ENCODE assay signal across 28 mouse cellular contexts in genomic region chr9:60305204-60305840, GRCm38 (mm10).
DNase-seq lines count a peak whose midpoint lies in the region; ATAC-seq and TF ChIP-seq lines count a peak whose summit lies in the region.
"Had no signal": no experiment of that assay in that cellular context is flagged by ENCODE, and none has a peak within 500 bp of the region (broad histone marks: within the 10 kb centered on the region; RNA-seq: fewer than 3 reads in every experiment).

No protein-coding gene starts in this region.

- peaks cover 7% of the 10 kb centered on the region for H3K4me1 ChIP-seq in heart, embryonic 11.5 days (ENCODE audit: control insufficient read depth, insufficient read depth, low read length)
- peaks cover 5% of the 10 kb centered on the region; the same call in 1 of the 2 replicates for H3K4me1 ChIP-seq in liver, adult 2 months (ENCODE audit: control insufficient read depth, insufficient read depth, low read length)
- H3K4me1 ChIP-seq in liver, embryonic 12.5 days, result no peaks in the 10 kb centered on the region
- peaks cover 5% of the 10 kb centered on the region; the same call in 1 of the 2 replicates for H3K4me1 ChIP-seq in stomach, embryonic 15.5 days
- H3K4me1 ChIP-seq: megakaryocyte, embryonic 14.5 days had no signal

- ATAC-seq in heart, embryonic 11.5 days (replicated peaks; ENCODE audit: insufficient number of reproducible peaks, low FRiP score, low TSS enrichment), result no peak
- ATAC-seq in liver, embryonic 12.5 days, result no peak
- no peak for ATAC-seq in stomach, embryonic 15.5 days (ENCODE audit: insufficient read depth, low FRiP score, low read depth)
- ATAC-seq: forebrain, postnatal 0 days; hindbrain, postnatal 0 days; liver, postnatal 0 days; Patski had no signal

- no peak for TF ChIP-seq POLR2A in liver, adult 2 months (IDR thresholded peaks at IDR 0.05; ENCODE audit: extremely low read depth, insufficient read depth, low read length)

- H3K9ac ChIP-seq in heart, embryonic 11.5 days (ENCODE audit: low read depth, low read length), result no peak overlapping the region
- H3K9ac ChIP-seq in liver, adult 2 months (ENCODE audit: low read depth, low read length), result no peak overlapping the region
- H3K9ac ChIP-seq in liver, embryonic 12.5 days, result no peak overlapping the region
- no peak overlapping the region for H3K9ac ChIP-seq in stomach, embryonic 15.5 days
- H3K9ac ChIP-seq: embryonic facial prominence, embryonic 15.5 days; forebrain, embryonic 12.5 days; forebrain, postnatal 0 days; hindbrain, embryonic 12.5 days; limb, embryonic 12.5 days; liver, postnatal 0 days; midbrain, embryonic 12.5 days; neural tube, embryonic 12.5 days had no signal

- H3K36me3 ChIP-seq in heart, embryonic 11.5 days (ENCODE audit: control insufficient read depth, insufficient read depth, low read length), result peaks cover 3% of the 10 kb centered on the region; the same call in 1 of the 2 replicates
- no peaks in the 10 kb centered on the region for H3K36me3 ChIP-seq in liver, adult 2 months (ENCODE audit: control insufficient read depth, insufficient read depth, low read length)
- no peaks in the 10 kb centered on the region for H3K36me3 ChIP-seq in liver, embryonic 12.5 days
- 0 out of 2 replicates have a peak, but pooled peaks cover 4% of the 10 kb centered on the region for H3K36me3 ChIP-seq in stomach, embryonic 15.5 days
- H3K36me3 ChIP-seq: embryonic facial prominence, embryonic 10.5 days; embryonic facial prominence, embryonic 15.5 days; forebrain, embryonic 12.5 days; hindbrain, embryonic 12.5 days; limb, embryonic 12.5 days; midbrain, embryonic 12.5 days; neural tube, embryonic 12.5 days had no signal

- no peak overlapping the region for H3K4me2 ChIP-seq in heart, embryonic 11.5 days
- no peak overlapping the region for H3K4me2 ChIP-seq in liver, embryonic 12.5 days
- H3K4me2 ChIP-seq in stomach, embryonic 15.5 days, result no peak overlapping the region
- H3K4me2 ChIP-seq: embryonic facial prominence, embryonic 15.5 days; forebrain, embryonic 12.5 days; hindbrain, embryonic 12.5 days; limb, embryonic 12.5 days; liver, embryonic 11.5 days; midbrain, embryonic 12.5 days; neural tube, embryonic 12.5 days had no signal

- no peak overlapping the region for H3K4me3 ChIP-seq in heart, embryonic 11.5 days (ENCODE audit: low read depth, low read length)
- H3K4me3 ChIP-seq in liver, adult 2 months (ENCODE audit: insufficient read depth, low read depth, low read length), result no peak overlapping the region
- H3K4me3 ChIP-seq in liver, embryonic 12.5 days, result no peak overlapping the region
- H3K4me3 ChIP-seq in stomach, embryonic 15.5 days (replicated peaks), result no peak overlapping the region
- H3K4me3 ChIP-seq: embryonic facial prominence, embryonic 10.5 days; embryonic facial prominence, embryonic 15.5 days; forebrain, embryonic 12.5 days; hindbrain, embryonic 12.5 days; left cerebral cortex, adult 2 months; limb, embryonic 12.5 days; megakaryocyte, embryonic 14.5 days; midbrain, embryonic 12.5 days; myocyte; neural tube, embryonic 12.5 days had no signal

- no peak overlapping the region for H3K27ac ChIP-seq in heart, embryonic 11.5 days (ENCODE audit: low read depth, low read length)
- H3K27ac ChIP-seq in liver, adult 2 months (replicated peaks; ENCODE audit: insufficient read depth, low read depth, low read length), result no peak overlapping the region
- H3K27ac ChIP-seq in liver, embryonic 12.5 days, result no peak overlapping the region
- H3K27ac ChIP-seq in stomach, embryonic 15.5 days, result peak overlapping the region; percentile 51; the same call in 1 of the 2 replicates
- H3K27ac ChIP-seq: embryonic facial prominence, embryonic 10.5 days; embryonic facial prominence, embryonic 15.5 days; forebrain, embryonic 12.5 days; hindbrain, embryonic 12.5 days; hindbrain, postnatal 0 days; left cerebral cortex, adult 2 months; limb, embryonic 12.5 days; midbrain, embryonic 12.5 days; neural tube, embryonic 12.5 days had no signal

- TF ChIP-seq CTCF in liver, adult 2 months (IDR thresholded peaks at IDR 0.05; ENCODE audit: low read depth, low read length), result no peak

- DNase-seq in heart, adult 11 months, result peak; percentile 35
- DNase-seq in liver, adult 2 months (ENCODE audit: extremely low read depth, low read depth, low spot score), result peak; percentile 31
- DNase-seq in embryo, embryonic 10 days (ENCODE audit: low spot score), result no peak
- no peak for DNase-seq in layer of hippocampus, adult 11-12 months (ENCODE audit: low spot score)
- DNase-seq: forebrain, postnatal 0 days; gastrocnemius, postnatal 25 days; kidney, adult 8-10 months; kidney, postnatal 14 days; liver, postnatal 0 days; lung, postnatal 36 days; right cerebral cortex, adult 18-20 months; thymus, postnatal 14 days had no signal

- peaks cover 6% of the 10 kb centered on the region for H3K9me3 ChIP-seq in heart, embryonic 11.5 days (replicated peaks; ENCODE audit: control insufficient read depth, low read length)
- H3K9me3 ChIP-seq in liver, embryonic 12.5 days (replicated peaks), result no peaks in the 10 kb centered on the region
- H3K9me3 ChIP-seq in stomach, embryonic 15.5 days, result no peaks in the 10 kb centered on the region
- H3K9me3 ChIP-seq: embryonic facial prominence, embryonic 15.5 days; megakaryocyte, embryonic 14.5 days had no signal

- 90% methylated on average over 2 of the region's 2 CpGs for WGBS in heart, embryonic 11.5 days (ENCODE audit: insufficient replicate concordance)
- 75% methylated on average over 2 of the region's 2 CpGs for WGBS in liver, adult 2 months
- 75% methylated on average over 2 of the region's 2 CpGs for WGBS in liver, embryonic 12.5 days (ENCODE audit: insufficient replicate concordance)
- WGBS in stomach, embryonic 15.5 days, result 84% methylated on average over 2 of the region's 2 CpGs

- H3K79me2 ChIP-seq in liver, adult 2 months (ENCODE audit: control insufficient read depth, insufficient read depth, low read length), result no peaks in the 10 kb centered on the region

- H3K27me3 ChIP-seq in heart, embryonic 11.5 days (ENCODE audit: control insufficient read depth, insufficient read depth, low read length), result no peaks in the 10 kb centered on the region
- H3K27me3 ChIP-seq in liver, adult 2 months (ENCODE audit: control insufficient read depth, insufficient read depth, low read length), result no peaks in the 10 kb centered on the region
- H3K27me3 ChIP-seq in liver, embryonic 12.5 days (replicated peaks), result peaks cover 7% of the 10 kb centered on the region; the same call in 1 of the 2 replicates
- H3K27me3 ChIP-seq in stomach, embryonic 15.5 days (replicated peaks), result no peaks in the 10 kb centered on the region
- H3K27me3 ChIP-seq: embryonic facial prominence, embryonic 15.5 days; forebrain, embryonic 12.5 days; hindbrain, embryonic 12.5 days; neural tube, embryonic 12.5 days; Patski had no signal

Comparison
In these comparisons a context has a peak if more than half of its experiments do, and no peak if none do; other contexts are left out.
1. DNase-seq: peak in heart, adult 11 months (single experiment) and liver, adult 2 months (single experiment); none in embryo, embryonic 10 days (single experiment) and layer of hippocampus, adult 11-12 months (single experiment).